Comparison of ENCODE assay signal across 27 mouse cellular contexts in the genomic region with DNA sequence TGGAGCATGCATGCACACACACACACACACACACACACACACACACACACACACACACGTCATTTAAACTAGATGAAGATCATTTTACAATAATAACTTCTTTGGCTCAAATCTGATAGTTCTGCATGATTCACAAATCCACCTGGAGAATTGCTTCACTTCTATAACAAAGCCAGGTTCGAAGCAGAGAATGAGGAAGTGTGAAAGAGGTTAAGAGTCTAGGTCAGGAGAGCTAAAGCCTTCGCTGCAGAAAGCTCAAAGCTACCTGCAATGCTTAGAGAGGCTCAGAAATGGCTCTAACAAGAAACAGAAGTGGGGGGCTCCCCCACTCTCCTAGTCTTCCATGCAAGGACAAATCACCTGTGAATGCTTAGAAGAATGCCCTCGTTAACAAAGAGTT. TPM values are rescaled to one million over a fixed set of nuclear protein-coding genes. Genes with fewer than 3 reads are reported as not detected.
DNase-seq lines count a peak whose midpoint lies in the region; ATAC-seq and TF ChIP-seq lines count a peak whose summit lies in the region.
"Had no signal": no experiment of that assay in that cellular context is flagged by ENCODE, and none has a peak within 500 bp of the region (broad histone marks: within the 10 kb centered on the region; RNA-seq: fewer than 3 reads in every experiment).

No protein-coding gene starts in this region.

- no peaks in the 10 kb centered on the region for H3K27me3 ChIP-seq in kidney, embryonic 16.5 days (ENCODE audit: insufficient read depth, low read length)
- no peaks in the 10 kb centered on the region for H3K27me3 ChIP-seq in midbrain, embryonic 11.5 days (ENCODE audit: control insufficient read depth, insufficient read depth, low read length)
- H3K27me3 ChIP-seq in midbrain, embryonic 13.5 days, result no peaks in the 10 kb centered on the region
- no peaks in the 10 kb centered on the region for H3K27me3 ChIP-seq in CH12.LX (replicated peaks)
- H3K27me3 ChIP-seq in stomach, embryonic 16.5 days (ENCODE audit: control insufficient read depth, insufficient read depth, low read length), result no peaks in the 10 kb centered on the region
- H3K27me3 ChIP-seq: embryonic facial prominence, embryonic 12.5 days; embryonic facial prominence, embryonic 15.5 days; heart, embryonic 13.5 days had no signal

- peak; percentile 34; the same call in 1 of the 2 replicates for TF ChIP-seq EP300 in CH12.LX (IDR thresholded peaks at IDR 0.05; ENCODE audit: low read length)

- TF ChIP-seq CTCF in CH12.LX (conservative IDR thresholded peaks at IDR 0.05 in 1 of 2, IDR thresholded peaks at IDR 0.05 in 1 of 2; ENCODE audit: low read depth in 2 of 2, low read length in 2 of 2), result no peak

- no peak overlapping the region for H3K4me3 ChIP-seq in kidney, embryonic 16.5 days (ENCODE audit: low read length)
- H3K4me3 ChIP-seq in midbrain, embryonic 11.5 days (ENCODE audit: low read depth, low read length), result no peak overlapping the region
- H3K4me3 ChIP-seq in midbrain, embryonic 13.5 days (replicated peaks), result no peak overlapping the region
- no peak overlapping the region for H3K4me3 ChIP-seq in CH12.LX (replicated peaks in 1 of 3; ENCODE audit: low read depth in 2 of 3, low read length in 2 of 3, poor library complexity in 1 of 3)
- no peak overlapping the region for H3K4me3 ChIP-seq in stomach, embryonic 16.5 days (replicated peaks; ENCODE audit: low read length)
- H3K4me3 ChIP-seq: embryonic facial prominence, embryonic 12.5 days; embryonic facial prominence, embryonic 15.5 days; heart, adult 2 months; heart, embryonic 10.5 days; heart, embryonic 13.5 days had no signal

- H3K36me3 ChIP-seq in kidney, embryonic 16.5 days (ENCODE audit: insufficient read depth, low read length), result no peaks in the 10 kb centered on the region
- H3K36me3 ChIP-seq in midbrain, embryonic 11.5 days (ENCODE audit: control insufficient read depth, insufficient read depth, low read length), result no peaks in the 10 kb centered on the region
- H3K36me3 ChIP-seq in midbrain, embryonic 13.5 days, result no peaks in the 10 kb centered on the region
- no peaks in the 10 kb centered on the region for H3K36me3 ChIP-seq in CH12.LX (replicated peaks in 1 of 2; ENCODE audit: control insufficient read depth in 1 of 2, insufficient read depth in 1 of 2, low read length in 1 of 2)
- H3K36me3 ChIP-seq in stomach, embryonic 16.5 days (ENCODE audit: control insufficient read depth, insufficient read depth, low read length), result no peaks in the 10 kb centered on the region
- H3K36me3 ChIP-seq: embryonic facial prominence, embryonic 12.5 days; embryonic facial prominence, embryonic 15.5 days; heart, embryonic 10.5 days; heart, embryonic 13.5 days had no signal

- no peaks in the 10 kb centered on the region for H3K79me2 ChIP-seq in CH12.LX (replicated peaks; ENCODE audit: control insufficient read depth, extremely low read depth, insufficient read depth, poor library complexity, severe bottlenecking)

- dilution Hi-C loops in CH12.LX (cut with MboI; ENCODE audit: extremely low pct_ligation_motif_present, extremely low pct_unique_long_range_greater_than_20kb, low sequenced_read_pairs), result no loop called here

- no peaks in the 10 kb centered on the region for H3K4me1 ChIP-seq in kidney, embryonic 16.5 days (ENCODE audit: insufficient read depth, low read length)
- no peaks in the 10 kb centered on the region for H3K4me1 ChIP-seq in midbrain, embryonic 11.5 days (ENCODE audit: control insufficient read depth, insufficient read depth, low read length)
- H3K4me1 ChIP-seq in midbrain, embryonic 13.5 days (replicated peaks), result no peaks in the 10 kb centered on the region
- H3K4me1 ChIP-seq in CH12.LX (ENCODE audit: control insufficient read depth in 1 of 2, insufficient read depth in 2 of 2), result peaks cover 10 to 17% of the 10 kb centered on the region in 2 experiments; a peak in 3 of 4 replicates
- H3K4me1 ChIP-seq in stomach, embryonic 16.5 days (ENCODE audit: control insufficient read depth, insufficient read depth, low read length), result no peaks in the 10 kb centered on the region
- H3K4me1 ChIP-seq: embryonic facial prominence, embryonic 12.5 days; embryonic facial prominence, embryonic 15.5 days; heart, embryonic 10.5 days; heart, embryonic 13.5 days had no signal

- in situ Hi-C loops in CH12.LX (cut with MboI; ENCODE audit: low pct_ligation_motif_present, low pct_unique_long_range_greater_than_20kb, low sequenced_read_pairs), result no loop called here

- no peak overlapping the region for H3K9ac ChIP-seq in kidney, embryonic 16.5 days (replicated peaks; ENCODE audit: low read length)
- no peak overlapping the region for H3K9ac ChIP-seq in midbrain, embryonic 11.5 days (ENCODE audit: low read length)
- H3K9ac ChIP-seq in midbrain, embryonic 13.5 days (replicated peaks), result no peak overlapping the region
- H3K9ac ChIP-seq in CH12.LX (ENCODE audit: insufficient read depth, low read depth), result no peak overlapping the region
- H3K9ac ChIP-seq in stomach, embryonic 16.5 days (ENCODE audit: low read length), result no peak overlapping the region
- H3K9ac ChIP-seq: embryonic facial prominence, embryonic 12.5 days; embryonic facial prominence, embryonic 15.5 days; heart, embryonic 13.5 days; hindbrain, embryonic 14.5 days had no signal

- WGBS in kidney, embryonic 16.5 days, result 57% methylated on average over 4 of the region's 4 CpGs
- 76% methylated on average over 4 of the region's 4 CpGs for WGBS in midbrain, embryonic 11.5 days
- WGBS in midbrain, embryonic 13.5 days, result 81% methylated on average over 4 of the region's 4 CpGs
- WGBS in stomach, embryonic 16.5 days, result 49% methylated on average over 4 of the region's 4 CpGs

- no peaks in the 10 kb centered on the region for H3K9me3 ChIP-seq in kidney, embryonic 16.5 days (ENCODE audit: low read length)
- H3K9me3 ChIP-seq in midbrain, embryonic 11.5 days (ENCODE audit: control insufficient read depth, low read length), result no peaks in the 10 kb centered on the region
- H3K9me3 ChIP-seq in midbrain, embryonic 13.5 days, result no peaks in the 10 kb centered on the region
- H3K9me3 ChIP-seq in CH12.LX (replicated peaks; ENCODE audit: low read length), result peaks cover 3% of the 10 kb centered on the region
- H3K9me3 ChIP-seq in stomach, embryonic 16.5 days (replicated peaks; ENCODE audit: control insufficient read depth, low read length), result no peaks in the 10 kb centered on the region
- H3K9me3 ChIP-seq: embryonic facial prominence, embryonic 12.5 days; embryonic facial prominence, embryonic 15.5 days; heart, embryonic 10.5 days; heart, embryonic 13.5 days had no signal

- TF ChIP-seq POLR2A in CH12.LX (IDR thresholded peaks at IDR 0.05; ENCODE audit: low read depth, low read length), result no peak

- H3K27ac ChIP-seq in kidney, embryonic 16.5 days (ENCODE audit: low read length), result 0 out of 2 replicates have a peak overlapping the region, but pooled peaks have one; percentile 13
- H3K27ac ChIP-seq in midbrain, embryonic 11.5 days (ENCODE audit: low read depth, low read length), result no peak overlapping the region
- no peak overlapping the region for H3K27ac ChIP-seq in midbrain, embryonic 13.5 days
- no peak overlapping the region for H3K27ac ChIP-seq in CH12.LX (ENCODE audit: insufficient read depth, low read depth)
- H3K27ac ChIP-seq in stomach, embryonic 16.5 days (ENCODE audit: low read length), result 0 out of 2 replicates have a peak overlapping the region, but pooled peaks have one; percentile 18
- H3K27ac ChIP-seq: embryonic facial prominence, embryonic 12.5 days; embryonic facial prominence, embryonic 15.5 days; heart, adult 2 months; heart, embryonic 10.5 days; heart, embryonic 13.5 days; hindbrain, embryonic 14.5 days; hindbrain, postnatal 0 days had no signal

- TF ChIP-seq RAD21 in CH12.LX (IDR thresholded peaks at IDR 0.05; ENCODE audit: low read depth, low read length), result no peak

- no peak overlapping the region for H3K4me2 ChIP-seq in kidney, embryonic 16.5 days (replicated peaks; ENCODE audit: low read depth, low read length)
- no peak overlapping the region for H3K4me2 ChIP-seq in midbrain, embryonic 11.5 days
- no peak overlapping the region for H3K4me2 ChIP-seq in midbrain, embryonic 13.5 days (replicated peaks)
- peak overlapping the region; percentile 2; the same call in 1 of the 2 replicates for H3K4me2 ChIP-seq in CH12.LX (ENCODE audit: insufficient read depth, low read depth, poor library complexity, severe bottlenecking)
- H3K4me2 ChIP-seq in stomach, embryonic 16.5 days (ENCODE audit: low read depth, low read length), result no peak overlapping the region
- H3K4me2 ChIP-seq: embryonic facial prominence, embryonic 12.5 days; embryonic facial prominence, embryonic 15.5 days; heart, embryonic 13.5 days; hindbrain, embryonic 14.5 days had no signal

- no peak for ATAC-seq in kidney, embryonic 16.5 days (ENCODE audit: low FRiP score, low TSS enrichment)
- no peak for ATAC-seq in midbrain, embryonic 11.5 days (ENCODE audit: low FRiP score)
- ATAC-seq in midbrain, embryonic 13.5 days, result no peak
- ATAC-seq in stomach, embryonic 16.5 days (ENCODE audit: insufficient read depth, low FRiP score), result no peak
- ATAC-seq: activated CD4-positive, CD25-positive, alpha-beta regulatory T cell, adult 4 months; CD4-positive, CD25-positive, alpha-beta regulatory T cell, adult 4 months; forebrain, embryonic 14.5 days; hindbrain, postnatal 0 days had no signal

- DNase-seq in kidney, postnatal 14 days, result no peak
- peak; percentile 51 for DNase-seq in midbrain, embryonic 11.5 days (ENCODE audit: low spot score, missing footprints)
- DNase-seq in CH12.LX (ENCODE audit: extremely low read depth), result no peak
- DNase-seq in thymus, adult 18-20 months, result no peak
- DNase-seq in spleen, adult 12 weeks (ENCODE audit: low spot score), result no peak
- DNase-seq: adrenal gland, adult 8-10 months; adrenal gland, postnatal 25 days; cerebellum, adult 18-20 months; cerebellum, adult 9-10 months; cerebellum, postnatal 14 days; gastrocnemius, postnatal 10 days; gastrocnemius, postnatal 36 days; heart, adult 2 months; heart, postnatal 14 days; heart, postnatal 4 days had no signal

RNA-seq across cellular contexts. Expression of a gene that starts 24.6 kb away (rescaled TPM):
- polyA plus RNA-seq in kidney, embryonic 16.5 days (2015; fragmentation: Nextera tagmentation; extraction: Ambion mirVana), result 11.6 and 13.2 TPM in 2 replicates
- 5.4 and 6.1 TPM in 2 replicates for polyA plus RNA-seq in midbrain, embryonic 11.5 days (2014; fragmentation: Nextera tagmentation; extraction: Ambion mirVana)
- 8.5 and 10.2 TPM in 2 replicates for polyA plus RNA-seq in midbrain, embryonic 13.5 days (2015; fragmentation: Nextera tagmentation; extraction: Ambion mirVana)
- total RNA-seq in CH12.LX (2012; rRNA removed), result 0.17 and 0.38 TPM in 2 replicates
- total RNA-seq in CH12.LX (2014; rRNA removed), result 0.61 and 0.91 TPM in 2 replicates
- 0.35 and 0.59 TPM in 2 replicates for polyA plus RNA-seq in CH12.LX (2012; ENCODE audit: insufficient read length, low read depth)
- polyA plus RNA-seq in stomach, embryonic 16.5 days (2015; fragmentation: Nextera tagmentation; extraction: Ambion mirVana), result 7.7 and 8.1 TPM in 2 replicates

RNA-seq across cellular contexts. Expression of a gene that starts 55.8 kb away (rescaled TPM):
- polyA plus RNA-seq in kidney, embryonic 16.5 days (2015; fragmentation: Nextera tagmentation; extraction: Ambion mirVana), result 25.6 and 25.7 TPM in 2 replicates
- polyA plus RNA-seq in midbrain, embryonic 11.5 days (2014; fragmentation: Nextera tagmentation; extraction: Ambion mirVana), result 94.8 and 114 TPM in 2 replicates
- polyA plus RNA-seq in midbrain, embryonic 13.5 days (2015; fragmentation: Nextera tagmentation; extraction: Ambion mirVana), result 186 and 190 TPM in 2 replicates
- total RNA-seq in CH12.LX (2012; rRNA removed), result 2.9 and 3.9 TPM in 2 replicates
- total RNA-seq in CH12.LX (2014; rRNA removed), result 2.0 and 2.7 TPM in 2 replicates
- 2.3 TPM in 2 replicates for polyA plus RNA-seq in CH12.LX (2012; ENCODE audit: insufficient read length, low read depth)
- 34.9 and 41.5 TPM in 2 replicates for polyA plus RNA-seq in stomach, embryonic 16.5 days (2015; fragmentation: Nextera tagmentation; extraction: Ambion mirVana)

Comparison
In these comparisons a context has a peak if more than half of its experiments do, and no peak if none do; other contexts are left out.
1. H3K27ac ChIP-seq: peak in kidney, embryonic 16.5 days (single experiment) and stomach, embryonic 16.5 days (single experiment); none in midbrain, embryonic 11.5 days (single experiment), midbrain, embryonic 13.5 days (single experiment) and CH12.LX (single experiment).